Mouse (Mus musculus) yolk sac, embryonic 10.5 days (tissue): Measurements from ENCODE around the gene Ppl.

Experiments used
- DNase-seq: peaks from one replicate; pipeline ENCODE4 v3.0.0-alpha.2; 2017; ENCODE audit warnings: low spot score

Gene Ppl

DNA sequence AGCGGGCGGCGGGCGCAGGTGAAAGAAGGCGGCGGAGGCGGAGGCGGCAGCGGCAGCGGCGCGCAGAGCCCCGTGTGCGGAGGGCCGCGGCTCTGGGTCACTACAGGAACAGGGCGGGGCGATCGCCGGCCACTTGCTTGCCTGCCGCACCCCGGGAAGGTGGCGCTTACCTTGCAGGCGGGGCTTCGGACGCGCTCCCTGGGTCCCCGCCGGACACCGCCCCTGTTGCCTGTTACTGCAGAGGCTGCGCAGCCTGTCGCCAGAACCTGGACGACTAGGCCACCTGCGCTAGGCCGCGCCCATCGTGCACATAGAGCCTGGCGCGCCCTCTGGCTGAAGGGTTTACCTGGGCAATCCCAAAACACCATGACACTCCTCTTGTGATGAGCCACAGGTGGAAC, at the start of gene Ppl:
Gene Ppl (minus strand): TSS at position 21 of the 401 bp plus-strand sequence.
- peak; percentile 83 for DNase-seq

GRCm38 (mm10) chr16:5172636-5173035, 40.4 kb upstream of the Ppl start:
- DNase-seq, result no peak

GRCm38 (mm10) chr16:5168829-5169228, 36.6 kb upstream of the Ppl start:
- no peak for DNase-seq

DNA sequence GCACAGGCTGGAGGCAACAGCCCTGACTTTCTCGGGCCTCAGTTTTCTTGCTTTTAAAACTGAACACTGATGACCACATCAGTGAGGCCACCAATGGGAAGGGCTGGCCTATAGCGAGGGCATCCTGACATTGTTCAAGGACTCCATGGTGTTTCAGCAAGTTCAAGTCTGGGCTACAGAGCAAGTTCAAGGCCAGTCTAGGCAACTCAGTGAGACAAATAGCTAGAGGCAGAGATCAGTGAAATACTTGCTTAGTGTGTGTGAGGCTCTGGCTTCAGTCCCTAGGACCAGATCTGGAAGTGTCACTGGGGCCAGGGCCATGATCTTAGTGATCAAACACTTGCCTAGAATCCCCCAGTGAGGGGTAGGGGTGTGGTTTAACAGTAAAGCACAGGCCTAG, 35.8 kb upstream of the Ppl start:
- DNase-seq, result no peak

GRCm38 (mm10) chr16:5164327-5164726, 32.1 kb upstream of the Ppl start:
- DNase-seq, result no peak

DNA sequence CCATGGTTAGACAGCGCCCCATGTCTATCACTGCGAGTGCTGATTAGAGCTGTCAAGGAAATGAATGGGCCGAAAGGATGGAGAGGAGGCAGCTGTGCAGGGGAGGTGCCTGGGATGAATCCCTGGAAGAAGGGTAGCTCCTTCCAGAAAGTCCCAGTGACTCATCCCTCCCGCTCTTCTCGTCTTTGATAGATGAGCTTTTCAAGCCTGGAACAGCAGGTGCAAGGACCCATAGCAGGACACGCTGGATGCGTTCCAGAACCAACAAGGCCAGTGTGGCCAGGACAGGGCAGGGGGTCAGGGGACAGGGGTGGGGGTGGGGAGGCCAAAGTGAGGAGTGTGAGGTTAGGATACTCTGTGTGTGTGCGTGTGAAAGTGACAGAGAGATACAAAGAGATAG, 27.0 kb upstream of the Ppl start:
- DNase-seq, result no peak

- no peak for DNase-seq
Measured at GRCm38 (mm10) chr16:5157113-5157512, 24.9 kb upstream of the Ppl start.

- no peak for DNase-seq
Measured at GRCm38 (mm10) chr16:5156495-5156894, 24.3 kb upstream of the Ppl start.

DNA sequence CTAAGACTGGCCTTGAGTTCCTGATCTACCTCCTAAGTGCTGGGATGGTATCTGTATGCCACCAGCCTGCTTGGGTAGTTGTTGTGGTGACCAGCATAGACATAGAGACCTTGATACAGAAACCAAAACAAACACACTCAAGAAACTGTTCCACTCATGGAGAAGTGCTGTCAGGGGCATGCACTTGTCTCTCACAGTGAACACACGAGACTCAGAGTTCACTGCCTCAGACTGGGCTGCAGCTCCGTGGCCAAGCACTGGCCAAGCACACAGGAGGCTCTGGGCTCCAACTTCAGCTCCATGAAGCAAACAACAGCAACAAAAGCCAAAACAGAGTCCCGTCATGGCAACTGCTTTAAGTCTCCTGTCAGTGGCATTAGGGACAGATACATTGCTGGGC, 22.8 kb upstream of the Ppl start:
- DNase-seq, result no peak

GRCm38 (mm10) chr16:5153299-5154026, 21.2 kb upstream of the Ppl start:
- no peak for DNase-seq

DNA sequence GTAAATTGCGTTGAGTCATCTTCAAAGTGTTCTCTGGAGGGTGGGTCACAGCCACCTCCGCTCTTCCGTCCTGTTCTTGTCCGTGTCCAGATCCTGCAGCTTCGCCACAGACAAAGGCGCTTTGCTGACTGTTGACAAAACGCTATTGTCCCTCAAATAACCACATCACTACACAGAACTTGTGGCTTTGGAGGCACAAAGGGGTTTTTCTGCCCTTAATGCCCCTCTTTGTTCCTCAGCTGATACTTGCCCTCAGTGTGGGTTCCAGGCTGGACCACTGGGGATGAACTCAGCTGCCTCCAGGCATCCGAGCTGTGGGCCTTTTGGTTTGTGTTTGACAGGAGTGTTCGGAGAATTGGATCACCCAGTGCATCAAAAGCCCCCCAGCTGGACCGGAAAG, 18.3 kb upstream of the Ppl start:
- no peak for DNase-seq

DNA sequence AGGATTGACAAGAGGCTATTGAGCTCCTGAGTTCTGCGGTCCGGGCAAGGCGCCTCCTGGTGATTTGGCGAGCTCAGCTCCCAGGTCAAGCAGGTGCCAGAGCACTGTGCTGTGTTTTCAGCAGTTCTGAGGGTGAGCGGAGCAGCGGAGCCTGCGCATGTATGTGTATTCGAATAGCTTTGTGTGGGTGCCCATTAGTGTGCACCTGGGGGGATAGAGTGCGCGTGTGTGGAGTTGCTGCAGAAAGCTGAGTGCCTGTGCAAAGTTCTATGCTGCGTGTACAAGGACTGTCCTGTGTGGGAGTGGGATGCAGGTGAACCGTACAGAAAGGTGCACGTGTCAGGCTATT, 14.8 kb upstream of the Ppl start, which contains the start of gene Sec14l5:
Gene Sec14l5 (plus strand): TSS at position 73 of the 349 bp plus-strand sequence.
- DNase-seq, result no peak

GRCm38 (mm10) chr16:5146367-5147036, 14.3 kb upstream of the Ppl start:
- DNase-seq, result peak; percentile 87

- DNase-seq, result peak; percentile 58
Measured at GRCm38 (mm10) chr16:5145570-5145969, 13.3 kb upstream of the Ppl start.

DNA sequence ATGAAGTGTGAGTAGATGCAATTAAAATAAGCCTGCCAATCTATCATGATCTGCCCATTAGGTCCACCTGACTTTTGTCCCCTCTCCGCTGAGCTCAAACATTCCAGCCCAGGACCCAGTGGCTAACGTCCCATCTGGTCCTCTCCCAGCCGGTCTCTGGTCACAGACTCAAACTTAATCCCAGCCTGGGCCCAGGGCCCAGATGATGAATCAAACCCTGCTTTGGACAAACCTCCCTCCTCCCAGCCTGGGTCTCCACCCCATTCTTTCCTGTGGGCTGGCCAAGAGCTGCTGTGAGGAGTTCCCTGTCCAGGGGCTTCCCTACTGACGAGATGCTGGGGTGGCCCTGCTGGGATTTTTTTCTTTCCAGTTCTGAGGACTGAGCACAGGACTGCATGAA, 7.5 kb upstream of the Ppl start:
- no peak for DNase-seq

- DNase-seq, result no peak
Measured at GRCm38 (mm10) chr16:5137006-5137540, 4.9 kb upstream of the Ppl start.

DNA sequence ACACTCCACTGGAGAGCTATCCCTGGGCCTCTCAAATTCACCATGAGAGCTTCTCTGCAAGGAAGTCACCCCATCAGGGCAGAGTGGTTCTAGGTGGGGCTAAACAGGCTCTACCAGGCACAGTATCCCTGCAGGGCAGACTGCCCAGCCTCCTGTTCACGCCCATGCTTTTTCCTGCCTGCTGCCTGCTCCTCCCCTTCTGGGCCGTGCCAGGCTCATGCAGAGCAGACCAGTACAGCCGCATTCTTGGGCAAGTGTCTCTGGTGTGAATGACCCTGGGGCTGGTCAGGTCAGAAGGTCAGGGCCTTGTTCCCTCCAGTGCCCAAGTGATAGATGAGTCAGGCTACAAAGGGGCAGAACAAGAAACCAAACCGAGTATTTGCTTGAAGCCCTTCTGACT, 4.3 kb upstream of the Ppl start:
- peak; percentile 40 for DNase-seq

DNA sequence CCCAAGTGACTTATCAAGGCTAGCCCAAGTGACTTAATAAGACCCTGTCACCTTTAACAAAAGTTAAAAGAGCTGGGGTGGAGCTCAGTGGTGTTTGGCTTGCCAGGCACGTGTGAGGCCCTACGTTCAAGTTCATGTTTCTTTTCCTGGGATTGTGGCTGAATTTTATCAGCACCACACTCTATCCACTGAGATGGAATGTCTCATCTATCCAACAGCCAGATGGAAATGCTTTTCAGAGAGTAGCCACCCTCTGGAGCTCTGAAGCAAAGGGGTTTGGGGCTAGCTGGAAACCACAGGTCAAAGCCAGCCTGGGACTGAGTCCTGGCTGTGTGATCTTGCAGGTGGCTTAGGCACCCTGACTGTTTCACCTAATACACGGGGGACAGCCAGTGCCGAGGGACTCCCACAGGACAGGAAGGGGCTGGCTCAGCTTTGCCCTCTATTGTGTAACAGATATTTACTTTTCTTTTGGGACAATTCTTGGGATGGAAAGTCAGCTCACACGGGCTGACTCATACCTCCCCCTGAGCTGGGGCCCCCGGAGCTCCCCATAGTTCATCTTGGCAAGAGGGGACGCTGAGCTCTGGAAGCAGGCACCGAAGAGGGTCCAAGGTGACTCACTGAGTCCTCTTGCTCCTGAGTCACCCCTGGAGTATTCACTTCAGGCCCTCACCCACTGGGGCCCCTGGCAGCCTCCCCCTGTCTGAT, 3.5 kb upstream of the Ppl start:
- DNase-seq, result no peak

- DNase-seq, result no peak
Measured at GRCm38 (mm10) chr16:5134623-5135330, 2.6 kb upstream of the Ppl start.

DNA sequence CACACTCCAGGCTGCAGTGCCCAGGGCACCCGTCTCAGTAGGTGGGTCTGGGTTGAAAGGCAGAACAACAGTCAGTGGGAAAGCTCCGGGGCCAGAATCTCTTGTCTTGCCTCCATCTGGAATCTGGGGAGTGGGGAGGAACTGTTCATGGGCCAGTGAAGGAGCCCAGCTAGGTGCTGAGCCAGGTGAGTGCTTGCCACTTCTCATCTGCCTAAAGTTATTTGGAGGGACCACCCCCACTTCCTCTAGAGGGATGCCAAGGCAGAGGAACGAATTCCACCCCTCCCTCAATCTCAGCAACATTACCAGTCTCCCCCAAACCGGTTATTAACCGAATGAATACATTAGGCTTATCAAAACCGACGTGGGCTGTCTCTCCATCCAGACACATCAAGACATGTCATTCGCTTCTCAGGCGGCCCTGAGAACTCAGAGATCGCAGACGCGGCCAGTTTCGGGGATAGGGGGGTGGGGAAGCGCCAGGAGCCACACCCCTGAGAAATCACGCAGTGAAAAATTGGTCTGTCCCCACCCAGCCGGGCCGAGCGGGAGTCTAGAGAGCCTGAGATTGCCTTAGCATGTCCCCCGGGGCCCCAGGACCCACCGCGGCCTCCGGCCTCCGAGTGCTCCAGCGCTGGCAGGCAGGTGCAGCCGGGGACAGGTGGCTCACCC, 834 bp downstream of the Ppl start:
- DNase-seq, result no peak

GRCm38 (mm10) chr16:5130766-5131165, 1.5 kb downstream of the Ppl start:
- DNase-seq, result no peak

GRCm38 (mm10) chr16:5130196-5130595, 2.0 kb downstream of the Ppl start:
- no peak for DNase-seq
